Mouse (Mus musculus): ENCODE results near the gene Nt5c. TPM values are rescaled to one million over a fixed set of nuclear protein-coding genes. Genes with fewer than 3 reads are reported as not detected.

Nt5c gene
- total and polyA plus RNA-seq, 2 experiments from 2014 or later = 59.6 to 136 TPM

GRCm38 (mm10) chr11:115446906-115447305 lies 44.8 kb downstream of the Nt5c start:
- no peak overlapping the region for H3K27ac ChIP-seq (ENCODE audit: low read depth, low read length)
- H3K9me3 ChIP-seq (ENCODE audit: low read length) = no peaks in the 10 kb centered on the region
- H3K9ac ChIP-seq = no peak overlapping the region
- H3K4me3 ChIP-seq (ENCODE audit: low read depth, low read length) = no peak overlapping the region
- WGBS = 87% methylated on average over 3 of the region's 3 CpGs
- H3K4me1 ChIP-seq (ENCODE audit: insufficient read depth) = no peaks in the 10 kb centered on the region
- DNase-seq (no peak), ATAC-seq (no peak)
- no peak for TF ChIP-seq CTCF (IDR thresholded peaks at IDR 0.05; ENCODE audit: low read depth)
- H3K27me3 ChIP-seq (ENCODE audit: insufficient read depth, low read length) = no peaks in the 10 kb centered on the region
- no peak overlapping the region for H3K4me2 ChIP-seq (ENCODE audit: low read depth)
- no peaks in the 10 kb centered on the region for H3K36me3 ChIP-seq (ENCODE audit: insufficient read depth)

- H3K27me3 ChIP-seq (ENCODE audit: insufficient read depth, low read length) = no peaks in the 10 kb centered on the region
- WGBS = 56% methylated on average over 15 of the region's 15 CpGs
- no peaks in the 10 kb centered on the region for H3K4me1 ChIP-seq (ENCODE audit: insufficient read depth)
- DNase-seq (no peak), ATAC-seq (no peak)
- no peak for TF ChIP-seq CTCF (IDR thresholded peaks at IDR 0.05; ENCODE audit: low read depth)
- no peak overlapping the region for H3K9ac ChIP-seq
- H3K4me2 ChIP-seq (ENCODE audit: low read depth) = no peak overlapping the region
- H3K27ac ChIP-seq (ENCODE audit: low read depth, low read length) = no peak overlapping the region
- no peak overlapping the region for H3K4me3 ChIP-seq (ENCODE audit: low read depth, low read length)
- H3K9me3 ChIP-seq (ENCODE audit: low read length) = no peaks in the 10 kb centered on the region
- H3K36me3 ChIP-seq (ENCODE audit: insufficient read depth) = no peaks in the 10 kb centered on the region
These were observed 50.2 kb downstream of the Nt5c start for GRCm38 (mm10) chr11:115441417-115441816.

Small RNA genes within 50 kb of the gene (microRNA-seq; reads per million reads assigned to microRNA genes)
- 0 to 0.24 reads per million in 2 experiments for gene Mir3968

Other genes starting within 250 kb of the Nt5c start
- gene Grin2c, start 224.6 kb downstream of the Nt5c start, total RNA-seq (2014; rRNA removed) = 1.5 and 1.6 TPM in 2 replicates
- 0.35 and 0.48 TPM in 2 replicates for gene Grin2c, start 224.6 kb downstream of the Nt5c start, polyA plus RNA-seq (2015; fragmentation: Nextera tagmentation; extraction: Ambion mirVana)
- 18.6 and 26.2 TPM in 2 replicates for gene Fdxr, start 214.8 kb downstream of the Nt5c start, total RNA-seq (2014; rRNA removed)
- 14.0 and 16.4 TPM in 2 replicates for gene Fdxr, start 214.8 kb downstream of the Nt5c start, polyA plus RNA-seq (2015; fragmentation: Nextera tagmentation; extraction: Ambion mirVana)
- gene Fads6, start 194.2 kb downstream of the Nt5c start, total RNA-seq (2014; rRNA removed) = 3.8 and 6.5 TPM in 2 replicates
- gene Fads6, start 194.2 kb downstream of the Nt5c start, polyA plus RNA-seq (2015; fragmentation: Nextera tagmentation; extraction: Ambion mirVana) = 0.47 and 0.48 TPM in 2 replicates
- 0.15 TPM in 1 of 2 replicates, not detected in the other for gene Otop2, start 184.7 kb downstream of the Nt5c start, total RNA-seq (2014; rRNA removed)
- 0.10 and 0.13 TPM in 2 replicates for gene Otop2, start 184.7 kb downstream of the Nt5c start, polyA plus RNA-seq (2015; fragmentation: Nextera tagmentation; extraction: Ambion mirVana)
- gene Ush1g, start 169.8 kb downstream of the Nt5c start, total RNA-seq (2014; rRNA removed) = 0.23 and 0.33 TPM in 2 replicates
- 0.06 and 0.09 TPM in 2 replicates for gene Ush1g, start 169.8 kb downstream of the Nt5c start, polyA plus RNA-seq (2015; fragmentation: Nextera tagmentation; extraction: Ambion mirVana)
- gene Otop3, start 157.1 kb downstream of the Nt5c start, total RNA-seq (2014; rRNA removed) = 0.31 and 0.48 TPM in 2 replicates
- 0.47 and 0.98 TPM in 2 replicates for gene Otop3, start 157.1 kb downstream of the Nt5c start, polyA plus RNA-seq (2015; fragmentation: Nextera tagmentation; extraction: Ambion mirVana)
- gene Hid1, start 124.1 kb downstream of the Nt5c start, total RNA-seq (2014; rRNA removed) = 52.4 and 54.5 TPM in 2 replicates
- 42.8 and 46.6 TPM in 2 replicates for gene Hid1, start 124.1 kb downstream of the Nt5c start, polyA plus RNA-seq (2015; fragmentation: Nextera tagmentation; extraction: Ambion mirVana)
- 43.0 and 45.8 TPM in 2 replicates for gene Cdr2l, start 109.9 kb downstream of the Nt5c start, total RNA-seq (2014; rRNA removed)
- gene Cdr2l, start 109.9 kb downstream of the Nt5c start, polyA plus RNA-seq (2015; fragmentation: Nextera tagmentation; extraction: Ambion mirVana) = 14.4 and 16.9 TPM in 2 replicates
- 82.1 and 86.1 TPM in 2 replicates for gene Mrpl58, start 88.1 kb downstream of the Nt5c start, total RNA-seq (2014; rRNA removed)
- gene Mrpl58, start 88.1 kb downstream of the Nt5c start, polyA plus RNA-seq (2015; fragmentation: Nextera tagmentation; extraction: Ambion mirVana) = 201 and 203 TPM in 2 replicates
- gene Atp5h, start 71.9 kb downstream of the Nt5c start, total RNA-seq (2014; rRNA removed) = 339 and 418 TPM in 2 replicates
- gene Atp5h, start 71.9 kb downstream of the Nt5c start, polyA plus RNA-seq (2015; fragmentation: Nextera tagmentation; extraction: Ambion mirVana) = 808 and 932 TPM in 2 replicates
- gene Kctd2, start 71.7 kb downstream of the Nt5c start, total RNA-seq (2014; rRNA removed) = 31.7 TPM in 2 replicates
- gene Kctd2, start 71.7 kb downstream of the Nt5c start, polyA plus RNA-seq (2015; fragmentation: Nextera tagmentation; extraction: Ambion mirVana) = 27.1 and 29.3 TPM in 2 replicates
- gene Trim80, start 51.3 kb downstream of the Nt5c start, total RNA-seq (2014; rRNA removed) = not detected in 2 replicates
- gene Trim80, start 51.3 kb downstream of the Nt5c start, polyA plus RNA-seq (2015; fragmentation: Nextera tagmentation; extraction: Ambion mirVana) = not detected in 2 replicates
- not detected in 2 replicates for gene Slc16a5, start 29.4 kb downstream of the Nt5c start, total RNA-seq (2014; rRNA removed)
- gene Slc16a5, start 29.4 kb downstream of the Nt5c start, polyA plus RNA-seq (2015; fragmentation: Nextera tagmentation; extraction: Ambion mirVana) = 0.06 and 0.07 TPM in 2 replicates
- gene Armc7, start 16.2 kb downstream of the Nt5c start, total RNA-seq (2014; rRNA removed) = 11.2 and 14.2 TPM in 2 replicates
- gene Armc7, start 16.2 kb downstream of the Nt5c start, polyA plus RNA-seq (2015; fragmentation: Nextera tagmentation; extraction: Ambion mirVana) = 8.5 and 11.2 TPM in 2 replicates
- 1,009 and 1,140 TPM in 2 replicates for gene Jpt1, start 22.5 kb upstream of the Nt5c start, total RNA-seq (2014; rRNA removed)
- gene Jpt1, start 22.5 kb upstream of the Nt5c start, polyA plus RNA-seq (2015; fragmentation: Nextera tagmentation; extraction: Ambion mirVana) = 1,672 and 1,955 TPM in 2 replicates
- gene Sumo2, start 44.4 kb upstream of the Nt5c start, total RNA-seq (2014; rRNA removed) = 795 and 821 TPM in 2 replicates
- 1,185 and 1,251 TPM in 2 replicates for gene Sumo2, start 44.4 kb upstream of the Nt5c start, polyA plus RNA-seq (2015; fragmentation: Nextera tagmentation; extraction: Ambion mirVana)
- gene Nup85, start 72.6 kb upstream of the Nt5c start, total RNA-seq (2014; rRNA removed) = 62.6 and 90.3 TPM in 2 replicates
- 66.2 and 78.7 TPM in 2 replicates for gene Nup85, start 72.6 kb upstream of the Nt5c start, polyA plus RNA-seq (2015; fragmentation: Nextera tagmentation; extraction: Ambion mirVana)
- 34.6 and 46.3 TPM in 2 replicates for gene Mrps7, start 112.1 kb upstream of the Nt5c start, total RNA-seq (2014; rRNA removed)
- gene Mrps7, start 112.1 kb upstream of the Nt5c start, polyA plus RNA-seq (2015; fragmentation: Nextera tagmentation; extraction: Ambion mirVana) = 74.1 and 78.1 TPM in 2 replicates
- gene Gga3, start 112.2 kb upstream of the Nt5c start, total RNA-seq (2014; rRNA removed) = 34.0 and 34.5 TPM in 2 replicates
- gene Gga3, start 112.2 kb upstream of the Nt5c start, polyA plus RNA-seq (2015; fragmentation: Nextera tagmentation; extraction: Ambion mirVana) = 15.2 and 18.5 TPM in 2 replicates
- gene Mif4gd, start 121.1 kb upstream of the Nt5c start, total RNA-seq (2014; rRNA removed) = 12.2 and 16.9 TPM in 2 replicates
- gene Mif4gd, start 121.1 kb upstream of the Nt5c start, polyA plus RNA-seq (2015; fragmentation: Nextera tagmentation; extraction: Ambion mirVana) = 14.4 and 19.4 TPM in 2 replicates
- gene Slc25a19, start 136.4 kb upstream of the Nt5c start, total RNA-seq (2014; rRNA removed) = 34.3 and 38.7 TPM in 2 replicates
- 51.1 and 51.7 TPM in 2 replicates for gene Slc25a19, start 136.4 kb upstream of the Nt5c start, polyA plus RNA-seq (2015; fragmentation: Nextera tagmentation; extraction: Ambion mirVana)
- gene Grb2, start 216.7 kb upstream of the Nt5c start, total RNA-seq (2014; rRNA removed) = 88.2 and 91.9 TPM in 2 replicates
- 153 and 162 TPM in 2 replicates for gene Grb2, start 216.7 kb upstream of the Nt5c start, polyA plus RNA-seq (2015; fragmentation: Nextera tagmentation; extraction: Ambion mirVana)